Mouse (Mus musculus) neutrophil, adult 5-6 weeks (primary cell): Measurements from ENCODE around the gene Onecut1. TPM values are rescaled to one million over a fixed set of nuclear protein-coding genes. Genes with fewer than 3 reads are reported as not detected.

Source experiments
- ATAC-seq: fragments of 151-379, 151-347 bp; 2 replicates; pipeline ENCODE4 v1.8.0; 2017; ENCODE audit warnings: mild to moderate bottlenecking, moderate TSS enrichment; ENCODE audit not compliant: insufficient number of reproducible peaks, poor library complexity, low FRiP score, severe bottlenecking; ENCODE audit errors: extremely low read depth
- total RNA-seq: library from RNA; stranded (forward); fragments of 200-1000 nt; gene quantifications from 2 replicates; pipeline ENCODE4 v1.2.3, GENCODE M21; 2017

Onecut1 gene
- total RNA-seq, 1 experiment from 2014 or later: 0.12 TPM

DNA sequence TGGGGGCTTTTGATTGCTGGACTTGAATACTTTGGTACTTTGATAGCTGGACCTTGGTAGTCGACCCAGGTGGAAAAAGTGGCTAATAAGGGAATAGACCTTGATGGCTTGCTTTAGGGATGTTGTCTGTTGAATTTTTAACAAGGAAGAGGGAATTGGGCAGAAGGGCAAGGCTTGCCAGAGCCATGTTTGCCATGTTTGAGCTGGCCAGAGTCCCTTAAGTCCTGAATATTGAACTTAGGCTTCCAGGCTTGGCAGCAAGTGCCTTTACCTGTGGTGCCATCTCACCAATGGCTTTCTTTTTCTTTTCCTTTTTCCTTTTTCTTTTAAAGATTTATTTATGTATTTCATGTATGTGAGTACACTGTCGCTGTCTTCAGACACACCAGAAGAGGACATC, 38.4 kb downstream of the Onecut1 start:
- no peak for ATAC-seq

- ATAC-seq: peak; percentile 69; the same call in 1 of the 2 replicates
Measured at GRCm38 (mm10) chr9:74904866-74905508, 43.3 kb downstream of the Onecut1 start.

GRCm38 (mm10) chr9:74906951-74907350, 45.2 kb downstream of the Onecut1 start:
- ATAC-seq: peak; percentile 31; the same call in 1 of the 2 replicates

- ATAC-seq: no peak
Measured at GRCm38 (mm10) chr9:74909245-74909644, 47.5 kb downstream of the Onecut1 start.

DNA sequence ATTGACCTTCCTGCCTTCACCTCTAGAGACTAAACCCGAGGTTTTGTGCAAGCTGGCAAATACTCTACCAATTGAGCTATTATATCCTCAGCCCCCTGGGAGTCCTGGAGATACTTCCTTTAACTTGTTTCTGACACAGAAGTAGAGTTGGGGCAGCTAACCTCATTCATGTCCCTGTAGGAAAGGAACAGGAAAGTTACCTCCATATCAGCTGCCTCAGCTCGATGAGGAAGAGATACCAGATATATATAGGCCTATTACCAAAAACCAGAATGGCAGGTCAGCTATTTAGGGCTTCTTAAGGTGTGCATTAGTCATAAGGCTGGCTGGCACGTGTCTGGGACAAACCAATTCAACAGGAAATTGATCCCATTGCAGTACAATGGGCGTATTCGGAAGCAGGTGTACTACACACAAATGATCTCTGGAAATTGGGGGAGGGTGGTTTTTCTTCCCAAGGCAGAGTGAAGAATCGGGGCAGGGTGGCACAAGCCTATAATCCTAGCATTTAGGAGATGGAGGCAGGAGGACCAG, 48.6 kb downstream of the Onecut1 start:
- ATAC-seq: no peak

DNA sequence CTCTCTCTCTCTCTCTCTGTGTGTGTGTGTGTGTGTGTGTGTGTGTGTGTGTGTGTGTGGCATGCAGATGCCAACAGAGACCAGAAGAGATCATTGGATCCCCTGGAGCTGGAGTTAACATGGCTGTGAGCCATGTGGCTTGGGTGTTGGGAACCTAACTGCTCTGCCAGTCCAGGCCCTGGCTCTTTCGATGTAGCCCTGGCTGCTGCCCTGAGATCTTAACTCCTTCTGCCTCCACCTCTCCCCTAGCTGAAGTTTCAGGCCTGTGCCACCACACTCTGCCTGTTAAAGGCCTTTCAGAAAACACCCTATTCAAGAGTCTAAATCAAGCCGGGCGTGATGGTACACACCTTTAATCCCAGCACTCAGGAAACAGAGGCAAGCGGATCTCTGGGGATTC, 49.7 kb downstream of the Onecut1 start:
- no peak for ATAC-seq

DNA sequence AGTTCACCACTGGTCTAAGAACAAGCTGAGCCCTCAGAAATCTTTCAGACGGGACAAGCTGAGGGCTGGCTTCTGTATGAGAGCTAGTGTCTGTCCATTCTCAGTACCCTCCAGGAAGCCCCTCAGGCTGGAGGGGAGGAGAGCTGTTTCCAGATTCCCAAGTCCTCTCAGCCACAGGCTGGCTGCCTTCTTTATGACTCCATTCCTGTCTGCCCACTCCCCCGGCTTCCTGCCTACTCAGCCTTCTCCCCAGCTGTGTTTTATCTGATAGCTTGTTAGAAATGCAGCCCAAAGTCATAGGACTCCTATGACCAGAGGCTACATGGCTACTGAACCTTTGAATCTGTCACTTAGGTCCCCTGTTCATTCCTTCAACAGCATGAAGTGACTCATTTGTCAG, 50.2 kb downstream of the Onecut1 start:
- ATAC-seq: no peak

DNA sequence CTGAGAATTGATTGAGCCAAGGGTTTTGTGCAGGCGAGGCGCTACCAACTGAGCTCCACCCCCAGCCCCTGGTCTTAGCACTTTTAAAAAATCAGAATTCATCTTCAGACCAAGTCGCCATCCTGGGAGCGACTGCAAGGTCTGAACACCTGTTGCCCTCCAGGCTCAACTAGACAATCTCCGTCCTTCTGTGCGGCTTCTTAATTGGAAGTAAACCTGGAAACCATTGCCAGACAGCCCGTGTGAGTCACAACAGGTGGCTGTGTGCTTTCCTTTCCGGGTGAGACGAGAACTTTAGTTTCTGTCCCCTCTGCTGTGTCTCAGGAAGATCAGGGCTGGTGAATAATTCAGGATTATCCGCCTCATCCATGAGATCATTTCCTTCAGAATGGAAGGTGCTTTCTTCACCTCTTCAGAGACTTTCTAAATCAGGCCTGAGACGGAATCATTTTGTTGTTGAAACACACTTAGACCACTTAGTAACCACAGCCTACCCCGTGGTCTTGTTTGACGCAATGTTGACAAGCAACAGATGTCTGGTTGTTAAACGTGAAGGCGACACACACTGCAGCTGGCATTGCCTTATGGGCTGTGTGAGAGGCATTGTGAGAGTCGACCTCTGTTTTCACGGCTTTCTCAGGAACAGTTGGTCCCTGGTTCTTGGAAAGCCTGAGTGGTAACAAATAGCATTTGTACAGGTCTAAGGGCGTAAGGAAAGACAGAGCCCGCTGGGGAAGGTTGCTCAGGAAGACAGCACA, 51.1 kb downstream of the Onecut1 start:
- no peak for ATAC-seq

GRCm38 (mm10) chr9:74915611-74916010, 53.9 kb downstream of the Onecut1 start:
- no peak for ATAC-seq

DNA sequence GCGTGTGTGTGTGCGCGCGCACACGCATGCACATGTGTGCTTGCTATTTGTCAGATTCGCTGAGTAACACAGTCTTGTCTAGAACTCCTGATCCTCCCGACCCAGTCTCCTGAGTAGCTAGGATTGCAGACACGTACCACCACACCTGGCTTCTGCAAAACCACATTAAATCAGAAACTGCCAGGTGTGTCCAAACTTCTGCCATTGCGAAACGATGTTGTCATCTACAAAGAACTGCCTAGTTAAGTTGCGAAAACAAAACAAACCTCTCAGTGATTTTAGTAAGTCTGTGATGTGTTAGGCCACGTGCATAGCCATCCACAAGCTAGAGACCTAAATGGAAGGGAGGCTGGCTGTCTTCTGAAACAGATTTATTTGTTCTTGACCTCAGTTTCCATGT, 58.7 kb downstream of the Onecut1 start:
- ATAC-seq: no peak

- ATAC-seq: no peak
Measured at GRCm38 (mm10) chr9:74921422-74921821, 59.7 kb downstream of the Onecut1 start.

GRCm38 (mm10) chr9:74922884-74923283, 61.2 kb downstream of the Onecut1 start:
- no peak for ATAC-seq

- no peak for ATAC-seq
Measured at GRCm38 (mm10) chr9:74923291-74923977, 61.7 kb downstream of the Onecut1 start.

DNA sequence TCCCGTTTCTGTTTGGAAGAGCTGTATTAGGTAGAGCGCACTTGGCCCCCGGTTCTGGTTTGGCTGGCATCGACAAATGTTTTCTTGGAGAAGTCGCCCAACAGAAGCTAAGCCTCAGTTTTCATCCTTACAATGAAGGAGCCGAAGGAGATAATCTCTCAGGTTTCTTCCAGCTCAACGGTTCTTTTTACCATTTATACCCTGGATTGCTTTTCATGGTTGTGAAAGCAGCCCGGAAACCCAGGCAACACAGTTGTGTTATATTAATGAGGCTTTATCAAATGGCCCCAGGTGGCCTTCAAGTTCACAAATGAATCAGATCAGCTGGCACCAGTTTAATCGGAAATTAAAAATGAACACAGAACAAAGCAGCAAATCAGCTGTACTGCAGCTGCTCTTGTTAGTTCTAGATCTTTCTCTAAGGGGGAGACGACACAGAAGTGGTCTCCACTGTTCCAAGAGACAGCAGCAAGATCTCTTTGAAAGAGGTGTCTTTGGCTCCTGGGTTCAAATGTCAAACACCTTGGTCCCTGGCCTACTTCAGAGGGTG, 63.6 kb downstream of the Onecut1 start:
- ATAC-seq: no peak

GRCm38 (mm10) chr9:74929981-74930423, 68.3 kb downstream of the Onecut1 start:
- no peak for ATAC-seq

DNA sequence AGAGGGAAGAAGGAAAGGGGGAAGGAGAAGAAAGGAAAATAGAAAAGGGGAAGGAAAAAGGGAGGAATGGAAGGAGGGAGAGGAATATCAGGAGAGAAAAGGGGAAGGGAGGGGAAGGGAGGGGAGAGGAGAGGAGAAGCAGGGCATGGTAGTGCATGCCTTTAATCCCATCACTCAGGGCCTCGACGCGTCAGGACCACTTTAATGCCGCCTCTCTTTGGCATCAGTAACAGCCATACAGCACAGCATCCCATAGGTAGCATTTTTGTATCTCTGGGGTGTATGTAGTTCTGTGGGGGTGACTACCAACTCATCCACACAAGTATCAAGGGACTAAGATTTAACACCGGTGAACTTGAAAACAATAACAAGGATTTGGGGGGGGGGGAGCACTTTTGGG, 68.9 kb downstream of the Onecut1 start:
- ATAC-seq: no peak

DNA sequence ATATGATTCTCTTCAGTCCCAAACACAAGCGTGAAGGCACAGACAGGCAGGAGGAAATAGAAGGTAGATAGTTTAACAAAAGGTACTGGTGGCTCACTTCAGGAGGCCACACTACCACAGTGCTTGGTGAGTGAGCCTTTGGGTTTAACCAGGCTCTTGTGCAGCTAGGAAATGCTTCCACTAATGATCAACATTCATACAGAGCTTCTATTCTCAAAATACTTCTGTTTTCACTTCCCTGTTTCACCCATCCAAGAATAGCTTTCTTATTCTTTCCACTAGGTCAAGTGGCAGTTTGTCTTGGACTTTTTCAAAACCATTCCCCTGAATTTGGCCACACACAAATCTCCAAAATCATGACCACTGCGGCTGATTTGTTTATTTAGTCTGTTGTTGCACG, 73.6 kb downstream of the Onecut1 start:
- peak; percentile 46; the same call in 1 of the 2 replicates for ATAC-seq

DNA sequence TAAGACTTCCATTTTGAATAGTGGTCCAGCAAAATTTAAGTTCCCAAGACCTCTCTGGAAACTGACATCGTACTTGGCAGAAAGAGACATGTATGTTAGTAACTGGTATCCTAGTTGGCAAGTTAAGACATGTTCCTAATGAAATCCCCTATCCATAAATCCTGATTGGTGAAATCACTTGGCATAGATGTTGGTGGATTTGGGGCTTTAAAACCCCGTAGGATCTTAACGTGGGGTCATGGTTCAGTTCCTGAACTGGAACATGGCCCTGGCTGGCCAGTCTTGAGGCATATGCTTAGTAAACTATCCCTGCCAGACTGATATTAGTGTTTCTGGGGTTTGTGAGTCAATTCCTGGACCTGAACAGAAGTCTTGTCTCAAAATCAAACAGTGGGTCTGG, 76.0 kb downstream of the Onecut1 start:
- no peak for ATAC-seq
